Mouse (Mus musculus): ENCODE results near the gene Ttc39a.

The Ttc39a gene

GRCm38 (mm10) chr4:109421608-109422007 lies 15.2 kb downstream of the Ttc39a start:
- DNase-seq: no peak

GRCm38 (mm10) chr4:109422436-109422835 lies 16.0 kb downstream of the Ttc39a start:
- DNase-seq: no peak

- DNase-seq: no peak
Measured at GRCm38 (mm10) chr4:109423438-109423837, 17.0 kb downstream of the Ttc39a start.

- no peak for DNase-seq
Measured at GRCm38 (mm10) chr4:109427058-109427457, 20.6 kb downstream of the Ttc39a start.

- DNase-seq: no peak
Measured at GRCm38 (mm10) chr4:109430250-109430649, 23.8 kb downstream of the Ttc39a start.

- DNase-seq: peak; percentile 69
Measured at GRCm38 (mm10) chr4:109430854-109431253, 24.4 kb downstream of the Ttc39a start.

- no peak for DNase-seq
Measured at GRCm38 (mm10) chr4:109432668-109433375, 26.4 kb downstream of the Ttc39a start.

- peak; percentile 61 for DNase-seq
Measured at GRCm38 (mm10) chr4:109433641-109434040, 27.2 kb downstream of the Ttc39a start.

GRCm38 (mm10) chr4:109434256-109434655 lies 27.8 kb downstream of the Ttc39a start:
- DNase-seq: no peak

GRCm38 (mm10) chr4:109437913-109438878 lies 31.8 kb downstream of the Ttc39a start:
- peak; percentile 76 for DNase-seq

- no peak for DNase-seq
Measured at GRCm38 (mm10) chr4:109439101-109439500, 32.7 kb downstream of the Ttc39a start.

GRCm38 (mm10) chr4:109439825-109440248 lies 33.4 kb downstream of the Ttc39a start:
- no peak for DNase-seq

- no peak for DNase-seq
Measured at GRCm38 (mm10) chr4:109440381-109440780, 34.0 kb downstream of the Ttc39a start.

GRCm38 (mm10) chr4:109441000-109441399 lies 34.6 kb downstream of the Ttc39a start:
- no peak for DNase-seq

- no peak for DNase-seq
Measured at GRCm38 (mm10) chr4:109442126-109442525, 35.7 kb downstream of the Ttc39a start.

GRCm38 (mm10) chr4:109442649-109443048 lies 36.2 kb downstream of the Ttc39a start:
- no peak for DNase-seq

GRCm38 (mm10) chr4:109444471-109444870 lies 38.0 kb downstream of the Ttc39a start:
- DNase-seq: no peak

GRCm38 (mm10) chr4:109444951-109445350 lies 38.5 kb downstream of the Ttc39a start:
- no peak for DNase-seq

- no peak for DNase-seq
Measured at GRCm38 (mm10) chr4:109445397-109445796, 39.0 kb downstream of the Ttc39a start.

GRCm38 (mm10) chr4:109445956-109446355 lies 39.5 kb downstream of the Ttc39a start:
- no peak for DNase-seq

- DNase-seq: no peak
Measured at GRCm38 (mm10) chr4:109448531-109448930, 42.1 kb downstream of the Ttc39a start.

GRCm38 (mm10) chr4:109456821-109457220 lies 50.4 kb downstream of the Ttc39a start:
- no peak for DNase-seq

- peak; percentile 47 for DNase-seq
Measured at GRCm38 (mm10) chr4:109460421-109461179, 54.2 kb downstream of the Ttc39a start.
